Mouse (Mus musculus) limb, embryonic 14.5 days (tissue): ENCODE data around the gene Stx5a. TPM values are rescaled to one million over a fixed set of nuclear protein-coding genes. Genes with fewer than 3 reads are reported as not detected.

Experiments used
- ATAC-seq: fragments of 200-750 bp; cut with Nextera tagmentation; 2 replicates; pipeline ENCODE4 v1.8.0; 2017; ENCODE audit warnings: low read depth, moderate number of reproducible peaks, moderate TSS enrichment; ENCODE audit not compliant: low FRiP score
- DNase-seq: peaks from one replicate; pipeline ENCODE4 v3.0.0-alpha.2; 2015; ENCODE audit warnings: low spot score
- H3K27ac ChIP-seq: fragments of 300-500 bp; sonication (generic); replicated peaks from 2 replicates; pipeline ENCODE4 v1.5.1; 2014; ENCODE audit warnings: low read depth, mild to moderate bottlenecking, low read length, moderate library complexity, mixed read lengths
- H3K27me3 ChIP-seq: fragments of 300-500 bp; sonication (generic); 2 replicates; pipeline ENCODE4 v1.6.1; 2014; ENCODE audit warnings: low read length, mixed read lengths; ENCODE audit not compliant: control insufficient read depth, insufficient read depth
- H3K36me3 ChIP-seq: fragments of 300-500 bp; sonication (generic); 2 replicates; pipeline ENCODE4 v1.6.1; 2014; ENCODE audit warnings: mild to moderate bottlenecking, low read length, moderate library complexity, mixed read lengths; ENCODE audit not compliant: control insufficient read depth, insufficient read depth
- H3K4me1 ChIP-seq: fragments of 300-500 bp; sonication (generic); 2 replicates; pipeline ENCODE4 v1.6.1; 2014; ENCODE audit warnings: antibody characterized with exemption, low read length, mixed read lengths; ENCODE audit not compliant: control insufficient read depth, insufficient read depth
- H3K4me2 ChIP-seq: fragments of 300-500 bp; sonication (generic); replicated peaks from 2 replicates; pipeline ENCODE4 v1.6.1; 2014; ENCODE audit warnings: low read depth, mild to moderate bottlenecking, low read length, moderate library complexity; ENCODE audit not compliant: severe bottlenecking
- H3K4me3 ChIP-seq: fragments of 300-500 bp; sonication (generic); replicated peaks from 2 replicates; pipeline ENCODE4 v1.5.1; 2014; ENCODE audit warnings: low read length
- H3K9ac ChIP-seq: fragments of 300-500 bp; sonication (generic); 2 replicates; pipeline ENCODE4 v1.6.1; 2014; ENCODE audit warnings: mild to moderate bottlenecking, low read depth, low read length, moderate library complexity; ENCODE audit not compliant: severe bottlenecking
- H3K9me3 ChIP-seq: fragments of 300-500 bp; sonication (generic); 2 replicates; pipeline ENCODE4 v1.6.1; 2016; ENCODE audit warnings: low read length; ENCODE audit not compliant: control insufficient read depth
- POLR2A ChIP-seq: fragments of 200-500 bp; IDR thresholded peaks from 2 replicates; pipeline ENCODE4 v1.8.0; 2012; ENCODE audit warnings: inconsistent platforms, mild to moderate bottlenecking, moderate library complexity, borderline replicate concordance; ENCODE audit not compliant: insufficient read depth, insufficient read length; ENCODE audit errors: extremely low read depth
- WGBS: fragments of 180-500 bp; shearing (Covaris S2); extraction: QIAGEN DNeasy Blood & Tissue Kit; methylation state at CpG from one replicate; pipeline ENCODE4 v1.1.7; 2014; 5-methylcytosine and 5-hydroxymethylcytosine counted together
- polyA plus RNA-seq, 2 experiments: library from polyadenylated mRNA; depleted of rRNA in 1 of 2; stranded (reverse) in 1 of 2; unstranded in 1 of 2; fragments of >200 nt; fragmentation: Nextera tagmentation in 1 of 2; extraction: Ambion mirVana in 1 of 2; gene quantifications; 2 replicates each; pipeline versions ENCODE4 v1.2.1 to v1.2.3; 2012 to 2014

Stx5a gene
- polyA plus RNA-seq (2012; rRNA removed) (188 and 197 TPM in 2 replicates), polyA plus RNA-seq (2014; fragmentation: Nextera tagmentation; extraction: Ambion mirVana) (161 and 174 TPM in 2 replicates)

DNA sequence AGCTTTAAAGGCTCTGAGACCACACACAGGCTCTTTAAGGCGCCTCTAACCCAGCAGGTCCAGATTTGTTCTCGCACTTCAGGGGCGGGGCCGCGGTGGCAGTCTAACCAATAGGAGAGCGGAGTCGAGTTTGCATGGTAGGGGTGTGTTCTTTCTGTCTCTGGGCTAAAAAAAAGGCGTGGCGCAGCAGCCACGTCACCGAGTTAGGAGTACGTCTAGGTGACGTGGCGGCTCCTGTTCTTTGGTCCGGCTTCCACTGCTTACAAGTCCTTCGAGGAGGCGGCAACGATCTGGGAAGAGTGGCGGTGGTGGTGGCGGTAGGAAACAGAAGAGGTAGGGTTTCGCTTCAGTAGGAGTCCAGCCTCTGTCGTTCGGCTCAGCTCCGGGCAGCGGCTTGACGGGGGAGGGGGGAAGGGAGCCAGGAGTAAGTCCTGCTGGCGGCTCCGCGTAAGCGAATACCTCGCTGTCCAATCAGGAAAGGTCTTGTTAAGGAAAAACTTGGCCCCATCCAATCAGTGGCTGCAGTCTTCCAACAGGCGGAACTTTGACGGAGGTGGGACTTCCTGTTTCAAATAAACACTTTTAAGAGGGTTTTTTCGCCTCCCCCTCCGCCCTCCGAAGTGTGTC lies at the start of gene Stx5a:
Gene Stx5a, plus strand, starts transcription at position 171 of the 627 bp plus-strand sequence.
- Histone ChIP-seq H3K4me1 (peaks cover 19% of the 10 kb centered on the region), H3K4me2 (peak within 1 kb of the TSS; percentile 95), H3K27ac (peak within 1 kb of the TSS; percentile 97), H3K36me3 (peaks cover 72% of the 10 kb centered on the region), H3K27me3 (no peaks in the 10 kb centered on the region), H3K9me3 (no peaks in the 10 kb centered on the region), H3K9ac (peak within 1 kb of the TSS; percentile 88), H3K4me3 (peak within 1 kb of the TSS; percentile 96)
- DNase-seq (peak; percentile 99), ATAC-seq (peak; percentile 98)
- TF ChIP-seq POLR2A = peak; percentile 55; the same call in 1 of the 2 replicates
- WGBS = under 1% methylated on average over 36 of the region's 36 CpGs

DNA sequence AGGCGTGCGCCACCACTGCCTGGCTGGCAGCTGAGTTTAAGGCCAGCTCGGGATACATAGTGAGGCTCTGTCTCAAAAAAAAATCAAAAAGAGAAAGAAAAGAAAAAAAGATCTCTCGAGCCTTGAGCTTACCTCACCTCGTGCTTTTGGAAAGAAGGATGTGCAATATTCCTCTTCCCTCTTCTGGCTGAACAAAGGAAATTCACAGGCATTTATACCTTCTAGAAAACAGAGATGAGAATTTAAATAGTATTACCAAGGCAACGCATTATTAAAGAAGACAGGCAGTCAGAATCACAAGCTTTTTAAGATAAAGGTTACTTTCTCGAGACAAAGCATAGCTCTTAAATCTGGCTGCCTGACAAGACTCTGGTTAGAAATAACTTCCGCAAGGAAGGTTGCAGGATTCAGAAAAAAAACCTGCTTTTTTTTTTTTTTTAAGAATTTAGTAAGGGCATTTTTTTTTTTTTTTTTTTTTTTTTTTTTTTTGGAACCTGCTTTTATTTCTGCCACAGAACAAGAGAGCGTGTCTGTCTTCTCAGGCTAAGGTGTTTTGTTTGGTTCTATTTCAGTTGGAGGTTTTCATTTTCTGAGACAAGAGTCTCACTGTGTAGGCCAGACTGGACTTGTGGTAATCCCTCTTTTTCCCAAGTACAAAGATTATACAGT lies 49.2 kb upstream of the Stx5a start:
- Histone ChIP-seq H3K27me3 (no peaks in the 10 kb centered on the region), H3K27ac (no peak overlapping the region), H3K4me2 (no peak overlapping the region), H3K9ac (no peak overlapping the region), H3K36me3 (no peaks in the 10 kb centered on the region), H3K9me3 (no peaks in the 10 kb centered on the region), H3K4me1 (no peaks in the 10 kb centered on the region), H3K4me3 (no peak overlapping the region)
- ATAC-seq = no peak
- 69% methylated on average over 9 of the region's 9 CpGs for WGBS
- DNase-seq = no peak
- no peak for TF ChIP-seq POLR2A

DNA sequence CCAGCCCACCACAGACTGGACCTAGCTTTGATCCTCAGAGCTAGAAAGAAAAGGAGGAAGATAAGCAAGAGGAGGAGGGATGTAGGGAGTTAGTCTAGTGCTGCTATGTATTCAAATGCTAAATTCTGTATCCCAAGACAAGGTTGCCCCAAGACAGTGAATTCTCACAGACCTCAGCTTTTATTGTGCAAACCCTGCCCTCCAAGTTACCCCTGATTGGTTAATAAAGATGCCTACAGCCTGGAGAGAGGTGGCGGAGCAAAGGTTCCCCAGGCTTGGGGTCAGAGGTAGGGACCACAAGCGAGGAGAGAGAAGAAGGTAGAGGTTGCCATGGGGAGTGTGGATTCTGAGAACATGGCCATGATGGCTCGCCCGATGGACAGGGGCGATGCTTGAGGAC lies 48.5 kb upstream of the Stx5a start:
- TF ChIP-seq POLR2A = no peak
- 70% methylated on average over 5 of the region's 5 CpGs for WGBS
- Histone ChIP-seq H3K27ac (no peak overlapping the region), H3K9ac (no peak overlapping the region), H3K36me3 (no peaks in the 10 kb centered on the region), H3K4me1 (no peaks in the 10 kb centered on the region), H3K9me3 (no peaks in the 10 kb centered on the region), H3K4me3 (no peak overlapping the region), H3K27me3 (no peaks in the 10 kb centered on the region), H3K4me2 (no peak overlapping the region)
- DNase-seq (no peak), ATAC-seq (no peak)

DNA sequence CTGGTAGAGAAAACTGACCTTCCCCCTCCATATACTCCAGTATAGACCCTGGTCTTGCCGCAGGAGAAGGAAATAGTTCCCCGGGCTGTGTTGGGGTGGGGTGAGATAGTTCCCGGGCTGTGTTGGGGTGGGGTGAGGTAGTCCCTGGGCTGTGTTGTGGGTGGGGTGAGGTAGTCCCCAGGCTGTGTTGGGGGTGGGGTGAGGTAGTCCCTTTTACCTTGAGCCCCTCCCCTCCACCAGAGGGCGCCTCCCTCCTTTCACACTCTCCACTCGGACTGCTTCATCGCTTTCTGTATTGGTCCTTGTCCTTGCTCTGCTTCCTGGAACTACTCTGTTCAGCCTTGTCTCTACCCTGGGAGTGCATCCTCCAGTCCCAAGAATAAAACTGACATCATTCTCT lies 45.9 kb upstream of the Stx5a start:
- ATAC-seq = no peak
- 48% methylated on average over 6 of the region's 6 CpGs for WGBS
- no peaks in the 10 kb centered on the region for H3K4me1 ChIP-seq
- no peak overlapping the region for H3K27ac ChIP-seq
- DNase-seq = no peak
- no peaks in the 10 kb centered on the region for H3K27me3 ChIP-seq
- no peak for TF ChIP-seq POLR2A
- no peak overlapping the region for H3K4me3 ChIP-seq
- no peaks in the 10 kb centered on the region for H3K9me3 ChIP-seq
- no peak overlapping the region for H3K9ac ChIP-seq
- H3K36me3 ChIP-seq = no peaks in the 10 kb centered on the region
- no peak overlapping the region for H3K4me2 ChIP-seq

DNA sequence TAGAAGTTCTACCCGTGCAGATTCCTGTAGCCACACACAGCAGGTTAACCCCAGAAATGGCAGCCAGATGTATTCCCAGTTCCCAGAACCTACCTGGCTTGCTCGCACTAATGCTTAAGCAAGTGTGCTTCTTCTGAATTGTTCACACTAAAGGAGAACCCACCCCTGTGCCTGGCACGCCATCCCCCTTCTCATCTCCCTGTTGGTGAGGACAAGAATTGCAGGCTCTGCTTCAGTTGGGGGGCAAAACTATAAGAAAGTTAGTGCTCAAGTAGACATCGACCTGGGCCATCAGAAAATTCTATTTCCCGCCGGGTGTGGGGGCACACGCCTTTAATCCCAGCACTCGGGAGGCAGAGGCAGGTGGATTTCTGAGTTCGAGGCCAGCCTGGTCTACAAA lies 41.6 kb upstream of the Stx5a start:
- ATAC-seq = no peak
- H3K9me3 ChIP-seq = no peaks in the 10 kb centered on the region
- no peak overlapping the region for H3K4me2 ChIP-seq
- H3K27me3 ChIP-seq = no peaks in the 10 kb centered on the region
- H3K36me3 ChIP-seq = no peaks in the 10 kb centered on the region
- WGBS = 78% methylated on average over 9 of the region's 9 CpGs
- no peak overlapping the region for H3K9ac ChIP-seq
- H3K4me3 ChIP-seq = no peak overlapping the region
- no peak overlapping the region for H3K27ac ChIP-seq
- no peaks in the 10 kb centered on the region for H3K4me1 ChIP-seq
- no peak for TF ChIP-seq POLR2A
- no peak for DNase-seq
